Mouse (Mus musculus): ENCODE data around the gene Rplp1.

DNA sequence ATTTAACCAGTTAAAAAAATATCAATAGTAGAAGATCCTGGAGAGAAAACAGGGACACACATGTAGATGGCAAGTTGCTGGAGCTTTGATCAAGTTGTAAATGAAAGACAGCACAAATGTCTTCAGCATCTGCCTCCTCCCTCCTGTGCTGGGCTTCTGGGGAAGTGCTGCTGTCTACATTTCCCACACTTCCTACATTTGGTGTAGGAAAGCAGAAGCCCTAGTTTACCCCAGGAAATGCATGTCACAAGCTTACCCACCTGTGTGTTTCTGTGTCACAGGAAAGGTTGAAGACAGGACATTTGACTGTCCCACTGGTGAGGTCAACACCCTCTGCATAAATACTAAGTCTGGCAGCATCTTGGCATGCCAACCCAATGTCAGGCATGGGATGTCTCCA, 40.4 kb upstream of the Rplp1 start:
- TF ChIP-seq TAL1 (IDR thresholded peaks at IDR 0.05; ENCODE audit: low read length), result no peak
- no peak for TF ChIP-seq GATA1 (IDR thresholded peaks at IDR 0.05; ENCODE audit: low read length)
